Mouse (Mus musculus) cortical plate, adult 2 months (tissue): ENCODE measurements around the gene March1.

Experiments
- CTCF ChIP-seq: fragments of 200-500 bp; IDR thresholded peaks from 2 replicates; pipeline ENCODE4 v1.5.1; 2011; ENCODE audit warnings: mild to moderate bottlenecking, control low read depth, low read length; ENCODE audit not compliant: insufficient read depth; ENCODE audit errors: extremely low read depth
- POLR2A ChIP-seq: fragments of 200-500 bp; IDR thresholded peaks from 2 replicates; pipeline ENCODE4 v1.6.1; 2011; ENCODE audit warnings: mild to moderate bottlenecking, low read length, control low read depth; ENCODE audit not compliant: insufficient read depth; ENCODE audit errors: extremely low read depth

GRCm38 (mm10) chr8:65812971-65813370, 195.3 kb downstream of the March1 start:
- no peak for TF ChIP-seq CTCF
- no peak for TF ChIP-seq POLR2A
